Mouse (Mus musculus) liver, adult 2 months (tissue): ENCODE measurements around the gene Ppp2r2c. TPM values are rescaled to one million over a fixed set of nuclear protein-coding genes. Genes with fewer than 3 reads are reported as not detected.

Source experiments
- DNase-seq: peaks from one replicate; pipeline ENCODE4 v3.0.0-alpha.2; 2011; ENCODE audit warnings: low read depth, low spot score; ENCODE audit errors: extremely low read depth
- H3K27ac ChIP-seq: fragments of 200-500 bp; replicated peaks from 2 replicates; pipeline ENCODE4 v1.5.1; 2012; ENCODE audit warnings: low read depth, mild to moderate bottlenecking, control low read depth, inconsistent platforms, low read length; ENCODE audit not compliant: insufficient read depth
- H3K27me3 ChIP-seq: fragments of 200-500 bp; 2 replicates; pipeline ENCODE4 v1.6.1; 2012; ENCODE audit warnings: mild to moderate bottlenecking, moderate library complexity, low read length, inconsistent platforms; ENCODE audit not compliant: control insufficient read depth, insufficient read depth
- H3K36me3 ChIP-seq: fragments of 200-500 bp; 2 replicates; pipeline ENCODE4 v1.6.1; 2012; ENCODE audit warnings: low read length, inconsistent platforms; ENCODE audit not compliant: control insufficient read depth, insufficient read depth
- H3K4me1 ChIP-seq: fragments of 200-500 bp; 2 replicates; pipeline ENCODE4 v1.6.1; 2011; ENCODE audit warnings: low read length; ENCODE audit not compliant: control insufficient read depth, insufficient read depth
- H3K4me3 ChIP-seq: fragments of 200-500 bp; 2 replicates; pipeline ENCODE4 v1.5.1; 2011; ENCODE audit warnings: low read depth, mild to moderate bottlenecking, control low read depth, low read length, moderate library complexity; ENCODE audit not compliant: insufficient read depth
- H3K79me2 ChIP-seq: fragments of 200-500 bp; 2 replicates; pipeline ENCODE4 v1.6.1; 2012; ENCODE audit warnings: inconsistent platforms, mild to moderate bottlenecking, low read length, moderate library complexity; ENCODE audit not compliant: control insufficient read depth, insufficient read depth
- H3K9ac ChIP-seq: fragments of 200-500 bp; 2 replicates; pipeline ENCODE4 v1.6.1; 2012; ENCODE audit warnings: low read depth, mild to moderate bottlenecking, control low read depth, inconsistent platforms, low read length
- CTCF ChIP-seq: fragments of 200-500 bp; IDR thresholded peaks from 2 replicates; pipeline ENCODE4 v1.5.1; 2011; ENCODE audit warnings: low read depth, low read length, control low read depth
- POLR2A ChIP-seq: fragments of 200-500 bp; IDR thresholded peaks from 2 replicates; pipeline ENCODE4 v1.6.1; 2011; ENCODE audit warnings: low read length, control low read depth; ENCODE audit not compliant: insufficient read depth; ENCODE audit errors: extremely low read depth
- WGBS: fragments of 180-500 bp; shearing (Covaris S2); methylation state at CpG from one replicate; pipeline ENCODE4 v1.1.7; 2018; 5-methylcytosine and 5-hydroxymethylcytosine counted together
- polyA plus RNA-seq: library from polyadenylated mRNA; depleted of rRNA; stranded (reverse); fragments of >200 nt; gene quantifications from 2 replicates; pipeline ENCODE4 v1.2.3, GENCODE M21; 2012
- total RNA-seq: library from RNA; depleted of rRNA; stranded (reverse); fragments of >200 nt; gene quantifications from 2 replicates; pipeline ENCODE4 v1.2.3, GENCODE M21; 2014

Ppp2r2c gene
- total and polyA plus RNA-seq, 2 experiments = under 0.01 TPM; not detected in 1

- TF ChIP-seq POLR2A (no peak), CTCF (no peak)
- H3K4me3 ChIP-seq = no peak overlapping the region
- H3K36me3 ChIP-seq = no peaks in the 10 kb centered on the region
- 73% methylated on average over 10 of the region's 10 CpGs for WGBS
- no peak overlapping the region for H3K27ac ChIP-seq
- no peak for DNase-seq
- no peaks in the 10 kb centered on the region for H3K79me2 ChIP-seq
- H3K4me1 ChIP-seq = no peaks in the 10 kb centered on the region
- 0 out of 2 replicates have a peak, but pooled peaks cover 2% of the 10 kb centered on the region for H3K27me3 ChIP-seq
- no peak overlapping the region for H3K9ac ChIP-seq
Measured at GRCm38 (mm10) chr5:36907695-36908094, 39.4 kb downstream of the Ppp2r2c start.

GRCm38 (mm10) chr5:36909545-36909944 is 41.2 kb downstream of the Ppp2r2c start:
- 72% methylated on average over 21 of the region's 21 CpGs for WGBS
- DNase-seq = no peak
- Histone ChIP-seq H3K79me2 (no peaks in the 10 kb centered on the region), H3K4me3 (no peak overlapping the region), H3K4me1 (no peaks in the 10 kb centered on the region), H3K36me3 (no peaks in the 10 kb centered on the region), H3K27ac (no peak overlapping the region), H3K27me3 (0 out of 2 replicates have a peak, but pooled peaks cover 2% of the 10 kb centered on the region), H3K9ac (no peak overlapping the region)
- TF ChIP-seq POLR2A = no peak
- no peak for TF ChIP-seq CTCF

GRCm38 (mm10) chr5:36910980-36911379 is 42.7 kb downstream of the Ppp2r2c start:
- Histone ChIP-seq H3K9ac (no peak overlapping the region), H3K36me3 (no peaks in the 10 kb centered on the region), H3K4me3 (no peak overlapping the region), H3K4me1 (no peaks in the 10 kb centered on the region), H3K79me2 (no peaks in the 10 kb centered on the region), H3K27ac (no peak overlapping the region), H3K27me3 (0 out of 2 replicates have a peak, but pooled peaks cover 2% of the 10 kb centered on the region)
- 25% methylated on average over 7 of the region's 7 CpGs for WGBS
- no peak for DNase-seq
- TF ChIP-seq CTCF (no peak), POLR2A (no peak)

GRCm38 (mm10) chr5:36911759-36912352 is 43.5 kb downstream of the Ppp2r2c start:
- Histone ChIP-seq H3K4me3 (no peak overlapping the region), H3K79me2 (no peaks in the 10 kb centered on the region), H3K4me1 (no peaks in the 10 kb centered on the region), H3K27ac (no peak overlapping the region), H3K27me3 (0 out of 2 replicates have a peak, but pooled peaks cover 2% of the 10 kb centered on the region), H3K36me3 (no peaks in the 10 kb centered on the region), H3K9ac (no peak overlapping the region)
- 66% methylated on average over 11 of the region's 11 CpGs for WGBS
- TF ChIP-seq POLR2A (no peak), CTCF (no peak)
- DNase-seq = no peak

GRCm38 (mm10) chr5:36912602-36913310 is 44.4 kb downstream of the Ppp2r2c start:
- no peak overlapping the region for H3K9ac ChIP-seq
- H3K27ac ChIP-seq = no peak overlapping the region
- no peaks in the 10 kb centered on the region for H3K36me3 ChIP-seq
- DNase-seq = no peak
- no peaks in the 10 kb centered on the region for H3K79me2 ChIP-seq
- no peaks in the 10 kb centered on the region for H3K4me1 ChIP-seq
- TF ChIP-seq CTCF = no peak
- TF ChIP-seq POLR2A = no peak
- 47% methylated on average over 14 of the region's 14 CpGs for WGBS
- H3K4me3 ChIP-seq = no peak overlapping the region
- H3K27me3 ChIP-seq = 0 out of 2 replicates have a peak, but pooled peaks cover 2% of the 10 kb centered on the region

- 61% methylated on average over 3 of the region's 3 CpGs for WGBS
- Histone ChIP-seq H3K27ac (no peak overlapping the region), H3K79me2 (no peaks in the 10 kb centered on the region), H3K9ac (no peak overlapping the region), H3K27me3 (0 out of 2 replicates have a peak, but pooled peaks cover 2% of the 10 kb centered on the region), H3K4me3 (no peak overlapping the region), H3K4me1 (peaks cover 2% of the 10 kb centered on the region; the same call in 1 of the 2 replicates), H3K36me3 (no peaks in the 10 kb centered on the region)
- TF ChIP-seq POLR2A = no peak
- TF ChIP-seq CTCF = no peak
- DNase-seq = no peak
Measured at GRCm38 (mm10) chr5:36915256-36915655, 46.9 kb downstream of the Ppp2r2c start.
